Mouse (Mus musculus): ENCODE data around the gene Snx18. TPM values are rescaled to one million over a fixed set of nuclear protein-coding genes. Genes with fewer than 3 reads are reported as not detected.
A peak's percentile ranks its signal among the peaks of the same experiment; 100 is the strongest.

Snx18 gene
- polyA plus RNA-seq, 1 experiment: 42.4 TPM

- Histone ChIP-seq H3K36me3 (ENCODE audit: control insufficient read depth, insufficient read depth, low read length, poor library complexity, severe bottlenecking) (peaks cover 5% of the 10 kb centered on the region), H3K4me1 (ENCODE audit: control insufficient read depth, insufficient read depth, low read length) (peaks cover 2% of the 10 kb centered on the region), H3K27ac (ENCODE audit: insufficient read depth, low read length) (no peak overlapping the region), H3K9me3 (replicated peaks; ENCODE audit: control insufficient read depth, insufficient read depth, low read length, poor library complexity, severe bottlenecking) (no peaks in the 10 kb centered on the region), H3K27me3 (ENCODE audit: control insufficient read depth, insufficient read depth, low read length, poor library complexity, severe bottlenecking) (no peaks in the 10 kb centered on the region), H3K4me3 (ENCODE audit: low read depth, low read length) (peak overlapping the region; percentile 74), H3K9ac (ENCODE audit: low read depth, poor library complexity, severe bottlenecking) (peak overlapping the region; percentile 86)
- no peak for TF ChIP-seq CTCF (IDR thresholded peaks at IDR 0.05; ENCODE audit: low read depth, low read length)
- TF ChIP-seq POLR2A (IDR thresholded peaks at IDR 0.05; ENCODE audit: insufficient read depth, low read length): no peak
- TF ChIP-seq EP300 (IDR thresholded peaks at IDR 0.05; ENCODE audit: insufficient read depth, low read depth, low read length): no peak
These were observed 950 bp downstream of the Snx18 start for GRCm38 (mm10) chr13:113617338-113617890.

DNA sequence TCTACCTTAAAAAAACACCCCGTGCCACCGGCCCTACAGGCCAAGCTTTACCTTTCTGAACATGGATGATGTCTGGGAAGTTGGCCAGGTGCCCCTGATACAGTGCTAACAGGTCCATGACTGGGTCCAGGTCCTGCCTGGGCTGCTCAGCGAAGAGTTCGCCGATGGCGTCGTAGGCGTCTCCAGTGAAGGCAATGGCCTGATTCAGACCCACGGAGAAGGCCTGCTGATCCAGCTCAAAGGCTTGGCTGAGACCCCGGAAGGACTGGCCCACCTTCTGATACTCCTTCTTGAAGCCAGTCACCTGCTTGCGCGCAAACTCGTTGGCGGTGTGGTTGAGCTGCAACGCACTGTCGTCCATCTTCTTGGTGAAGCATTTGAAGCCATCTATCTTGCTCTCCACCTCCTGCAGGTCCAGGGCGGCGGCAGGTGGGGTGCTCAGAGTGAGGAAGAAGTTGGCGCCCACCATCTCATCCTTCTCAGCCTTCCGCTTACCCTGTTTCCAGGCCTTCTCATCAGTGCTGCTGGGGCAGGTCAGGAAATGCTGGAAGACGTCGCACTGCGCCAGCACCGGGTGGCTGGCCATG, 1.5 kb downstream of the Snx18 start:
- H3K27ac ChIP-seq (ENCODE audit: insufficient read depth, low read length): no peak overlapping the region
- no peak for TF ChIP-seq EP300 (IDR thresholded peaks at IDR 0.05; ENCODE audit: insufficient read depth, low read depth, low read length)
- no peak for TF ChIP-seq POLR2A (IDR thresholded peaks at IDR 0.05; ENCODE audit: insufficient read depth, low read length)
- no peak for TF ChIP-seq CTCF (IDR thresholded peaks at IDR 0.05; ENCODE audit: low read depth, low read length)
- peak overlapping the region; percentile 74 for H3K4me3 ChIP-seq (ENCODE audit: low read depth, low read length)
- H3K4me1 ChIP-seq (ENCODE audit: control insufficient read depth, insufficient read depth, low read length): peaks cover 2% of the 10 kb centered on the region
- H3K27me3 ChIP-seq (ENCODE audit: control insufficient read depth, insufficient read depth, low read length, poor library complexity, severe bottlenecking): no peaks in the 10 kb centered on the region
- peaks cover 5% of the 10 kb centered on the region for H3K36me3 ChIP-seq (ENCODE audit: control insufficient read depth, insufficient read depth, low read length, poor library complexity, severe bottlenecking)
- H3K9me3 ChIP-seq (replicated peaks; ENCODE audit: control insufficient read depth, insufficient read depth, low read length, poor library complexity, severe bottlenecking): no peaks in the 10 kb centered on the region
- H3K9ac ChIP-seq (ENCODE audit: low read depth, poor library complexity, severe bottlenecking): peak overlapping the region; percentile 86

GRCm38 (mm10) chr13:113615971-113616671, 2.2 kb downstream of the Snx18 start:
- H3K4me1 ChIP-seq (ENCODE audit: control insufficient read depth, insufficient read depth, low read length): peaks cover 2% of the 10 kb centered on the region
- peak overlapping the region; percentile 74 for H3K4me3 ChIP-seq (ENCODE audit: low read depth, low read length)
- no peak for TF ChIP-seq CTCF (IDR thresholded peaks at IDR 0.05; ENCODE audit: low read depth, low read length)
- TF ChIP-seq POLR2A (IDR thresholded peaks at IDR 0.05; ENCODE audit: insufficient read depth, low read length): no peak
- no peak for TF ChIP-seq EP300 (IDR thresholded peaks at IDR 0.05; ENCODE audit: insufficient read depth, low read depth, low read length)
- H3K27ac ChIP-seq (ENCODE audit: insufficient read depth, low read length): no peak overlapping the region
- no peaks in the 10 kb centered on the region for H3K9me3 ChIP-seq (replicated peaks; ENCODE audit: control insufficient read depth, insufficient read depth, low read length, poor library complexity, severe bottlenecking)
- peak overlapping the region; percentile 86 for H3K9ac ChIP-seq (ENCODE audit: low read depth, poor library complexity, severe bottlenecking)
- H3K27me3 ChIP-seq (ENCODE audit: control insufficient read depth, insufficient read depth, low read length, poor library complexity, severe bottlenecking): no peaks in the 10 kb centered on the region
- peaks cover 5% of the 10 kb centered on the region for H3K36me3 ChIP-seq (ENCODE audit: control insufficient read depth, insufficient read depth, low read length, poor library complexity, severe bottlenecking)

DNA sequence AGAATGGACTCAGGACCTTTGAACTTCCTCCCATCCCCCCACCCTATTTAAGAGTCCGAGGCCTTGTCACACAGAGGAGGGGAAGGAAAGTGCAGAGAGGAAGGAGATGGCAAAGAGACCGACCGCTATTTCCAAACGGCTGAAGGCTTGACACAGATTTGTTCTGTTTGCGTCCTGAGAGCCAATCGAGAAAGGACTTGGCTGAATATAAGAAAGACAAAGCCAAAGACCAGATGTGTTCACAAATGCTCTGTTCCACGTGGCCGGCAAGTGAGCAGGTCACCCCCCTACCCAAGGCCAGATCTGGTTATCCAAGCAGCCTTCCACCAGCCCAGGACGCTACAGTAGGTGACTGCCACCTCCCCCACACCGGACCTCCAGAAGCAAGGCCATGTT, 2.8 kb downstream of the Snx18 start:
- Histone ChIP-seq H3K9ac (ENCODE audit: low read depth, poor library complexity, severe bottlenecking) (peak overlapping the region; percentile 86), H3K9me3 (replicated peaks; ENCODE audit: control insufficient read depth, insufficient read depth, low read length, poor library complexity, severe bottlenecking) (no peaks in the 10 kb centered on the region), H3K4me1 (ENCODE audit: control insufficient read depth, insufficient read depth, low read length) (peaks cover 4% of the 10 kb centered on the region), H3K36me3 (ENCODE audit: control insufficient read depth, insufficient read depth, low read length, poor library complexity, severe bottlenecking) (peaks cover 5% of the 10 kb centered on the region), H3K27me3 (ENCODE audit: control insufficient read depth, insufficient read depth, low read length, poor library complexity, severe bottlenecking) (no peaks in the 10 kb centered on the region), H3K4me3 (ENCODE audit: low read depth, low read length) (peak overlapping the region; percentile 74), H3K27ac (ENCODE audit: insufficient read depth, low read length) (no peak overlapping the region)
- TF ChIP-seq EP300 (IDR thresholded peaks at IDR 0.05; ENCODE audit: insufficient read depth, low read depth, low read length) (no peak), POLR2A (IDR thresholded peaks at IDR 0.05; ENCODE audit: insufficient read depth, low read length) (no peak), CTCF (IDR thresholded peaks at IDR 0.05; ENCODE audit: low read depth, low read length) (no peak)

- H3K4me1 ChIP-seq (ENCODE audit: control insufficient read depth, insufficient read depth, low read length): peaks cover 4% of the 10 kb centered on the region
- H3K4me3 ChIP-seq (ENCODE audit: low read depth, low read length): peak overlapping the region; percentile 74
- H3K9me3 ChIP-seq (replicated peaks; ENCODE audit: control insufficient read depth, insufficient read depth, low read length, poor library complexity, severe bottlenecking): no peaks in the 10 kb centered on the region
- no peak overlapping the region for H3K27ac ChIP-seq (ENCODE audit: insufficient read depth, low read length)
- H3K27me3 ChIP-seq (ENCODE audit: control insufficient read depth, insufficient read depth, low read length, poor library complexity, severe bottlenecking): no peaks in the 10 kb centered on the region
- H3K36me3 ChIP-seq (ENCODE audit: control insufficient read depth, insufficient read depth, low read length, poor library complexity, severe bottlenecking): peaks cover 5% of the 10 kb centered on the region
- H3K9ac ChIP-seq (ENCODE audit: low read depth, poor library complexity, severe bottlenecking): peak overlapping the region; percentile 86
- TF ChIP-seq POLR2A (IDR thresholded peaks at IDR 0.05; ENCODE audit: insufficient read depth, low read length) (no peak), EP300 (IDR thresholded peaks at IDR 0.05; ENCODE audit: insufficient read depth, low read depth, low read length) (no peak), CTCF (IDR thresholded peaks at IDR 0.05; ENCODE audit: low read depth, low read length) (no peak)
These were observed 3.5 kb downstream of the Snx18 start for GRCm38 (mm10) chr13:113614635-113615545.

All from ES-Bruce4 (cell line).